Mouse (Mus musculus): ENCODE results near the gene Sept9.

The Sept9 gene

GRCm38 (mm10) chr11:117263096-117263808 lies 63.8 kb downstream of the Sept9 start:
- in situ Hi-C loops (cut with MseI, MboI), result no loop called here

- in situ Hi-C loops (cut with MseI, MboI), result no loop called here
Observed at GRCm38 (mm10) chr11:117264162-117265021, 64.9 kb downstream of the Sept9 start.

GRCm38 (mm10) chr11:117265270-117265980 lies 66.0 kb downstream of the Sept9 start:
- in situ Hi-C loops (cut with MseI, MboI), result no loop called here

GRCm38 (mm10) chr11:117265981-117266905 lies 66.8 kb downstream of the Sept9 start:
- in situ Hi-C loops (cut with MseI, MboI), result no loop called here

GRCm38 (mm10) chr11:117266906-117267721 lies 67.7 kb downstream of the Sept9 start:
- in situ Hi-C loops (cut with MseI, MboI), result no loop called here

- in situ Hi-C loops (cut with MseI, MboI), result no loop called here
Observed at GRCm38 (mm10) chr11:117267828-117268227, 68.4 kb downstream of the Sept9 start.

- in situ Hi-C loops (cut with MseI, MboI), result no loop called here
Observed at GRCm38 (mm10) chr11:117268304-117268956, 69.0 kb downstream of the Sept9 start.

- in situ Hi-C loops (cut with MseI, MboI), result no loop called here
Observed at GRCm38 (mm10) chr11:117269053-117269702, 69.7 kb downstream of the Sept9 start.

GRCm38 (mm10) chr11:117269946-117270345 lies 70.5 kb downstream of the Sept9 start:
- in situ Hi-C loops (cut with MseI, MboI), result no loop called here

GRCm38 (mm10) chr11:117274973-117275372 lies 75.5 kb downstream of the Sept9 start:
- in situ Hi-C loops (cut with MseI, MboI), result no loop called here

GRCm38 (mm10) chr11:117275999-117276398 lies 76.5 kb downstream of the Sept9 start:
- in situ Hi-C loops (cut with MseI, MboI), result no loop called here

- in situ Hi-C loops (cut with MseI, MboI), result no loop called here
Observed at GRCm38 (mm10) chr11:117276946-117277345, 77.5 kb downstream of the Sept9 start.

GRCm38 (mm10) chr11:117278113-117278512 lies 78.7 kb downstream of the Sept9 start:
- in situ Hi-C loops (cut with MseI, MboI), result no loop called here

GRCm38 (mm10) chr11:117278514-117278913 lies 79.1 kb downstream of the Sept9 start:
- in situ Hi-C loops (cut with MseI, MboI), result no loop called here

GRCm38 (mm10) chr11:117279993-117280392 lies 80.5 kb downstream of the Sept9 start:
- in situ Hi-C loops (cut with MseI, MboI), result no loop called here

GRCm38 (mm10) chr11:117283048-117283888 lies 83.8 kb downstream of the Sept9 start:
- in situ Hi-C loops (cut with MseI, MboI), result no loop called here

GRCm38 (mm10) chr11:117283889-117284450 lies 84.5 kb downstream of the Sept9 start:
- in situ Hi-C loops (cut with MseI, MboI), result no loop called here
